Mouse (Mus musculus) myocyte (in vitro differentiated cells): ENCODE results near the gene Ankrd13b. TPM values are rescaled to one million over a fixed set of nuclear protein-coding genes. Genes with fewer than 3 reads are reported as not detected.

Source experiments
- H3K27me3 ChIP-seq: one replicate; pipeline ENCODE4 v1.6.1; 2011; ENCODE audit not compliant: control insufficient read depth, insufficient read depth, insufficient read length
- H3K36me3 ChIP-seq: one replicate; pipeline ENCODE4 v1.6.1; 2011; ENCODE audit not compliant: control insufficient read depth, insufficient read depth
- H3K4me2 ChIP-seq: one replicate; pipeline ENCODE4 v1.6.1; 2011; ENCODE audit warnings: low read depth, control low read depth
- H3K4me3 ChIP-seq: one replicate; pipeline ENCODE4 v1.5.1; 2011; ENCODE audit warnings: mild to moderate bottlenecking, control low read depth, moderate library complexity
- H3K79me2 ChIP-seq: one replicate; pipeline ENCODE4 v1.6.1; 2011; ENCODE audit not compliant: control insufficient read depth, insufficient read depth
- H3ac ChIP-seq: one replicate; pipeline ENCODE4 v1.6.1; 2011; ENCODE audit not compliant: control insufficient read depth, insufficient read length
- CEBPB ChIP-seq: IDR thresholded peaks from 2 replicates; pipeline ENCODE4 v1.6.1; 2011; ENCODE audit warnings: mild to moderate bottlenecking, moderate library complexity; ENCODE audit not compliant: poor library complexity, insufficient read depth, severe bottlenecking
- E2F4 ChIP-seq: IDR thresholded peaks from one replicate; pipeline ENCODE4 v1.6.1; 2011; ENCODE audit warnings: mild to moderate bottlenecking, control low read depth, moderate library complexity; ENCODE audit not compliant: insufficient read depth
- MAX ChIP-seq: IDR thresholded peaks from one replicate; pipeline ENCODE4 v1.6.1; 2011; ENCODE audit warnings: low read depth, mild to moderate bottlenecking, control low read depth
- MYOD1 ChIP-seq, 3 experiments: IDR thresholded peaks; one replicate each; pipeline ENCODE4 v1.6.1; 2011; ENCODE audit warnings: control low read depth in 2 of 3, low read depth in 2 of 3, mild to moderate bottlenecking in 2 of 3, moderate library complexity in 1 of 3; ENCODE audit not compliant: insufficient read length in 2 of 3, control insufficient read depth in 1 of 3
- MYOG ChIP-seq, 3 experiments: IDR thresholded peaks; one replicate each; pipeline ENCODE4 v1.6.1; 2011; ENCODE audit warnings: control low read depth in 2 of 3, low read depth in 2 of 3, mild to moderate bottlenecking in 2 of 3; ENCODE audit not compliant: insufficient read length in 2 of 3, control insufficient read depth in 1 of 3, insufficient read depth in 1 of 3
- POLR2A ChIP-seq: IDR thresholded peaks from one replicate; pipeline ENCODE4 v1.6.1; 2011; ENCODE audit warnings: low read depth, mild to moderate bottlenecking, control low read depth, moderate library complexity; ENCODE audit not compliant: insufficient read length
- POLR2AphosphoS2 ChIP-seq: IDR thresholded peaks from one replicate; pipeline ENCODE4 v1.6.1; 2011; ENCODE audit warnings: low read depth, control low read depth; ENCODE audit not compliant: insufficient read length
- REST ChIP-seq: IDR thresholded peaks from one replicate; pipeline ENCODE4 v1.6.1; 2011; ENCODE audit warnings: mild to moderate bottlenecking, control low read depth, moderate library complexity; ENCODE audit not compliant: insufficient read depth, insufficient read length
- SRF ChIP-seq: IDR thresholded peaks from one replicate; pipeline ENCODE4 v1.6.1; 2011; ENCODE audit warnings: low read depth; ENCODE audit not compliant: control insufficient read depth, insufficient read length
- TCF12 ChIP-seq: IDR thresholded peaks from one replicate; pipeline ENCODE4 v1.6.1; 2011; ENCODE audit warnings: mild to moderate bottlenecking, control low read depth; ENCODE audit not compliant: poor library complexity, insufficient read depth, severe bottlenecking
- TCF3 ChIP-seq: IDR thresholded peaks from one replicate; pipeline ENCODE4 v1.6.1; 2011; ENCODE audit warnings: low read depth, control low read depth; ENCODE audit not compliant: insufficient read length
- USF1 ChIP-seq: IDR thresholded peaks from one replicate; pipeline ENCODE4 v1.6.1; 2011; ENCODE audit warnings: low read depth, mild to moderate bottlenecking, control low read depth, moderate library complexity
- polyA plus RNA-seq: library from polyadenylated mRNA; unstranded; fragments of >200 nt; fragmentation: generic; extraction: Trizol; gene quantifications from one replicate; pipeline ENCODE4 v1.2.1, GENCODE M21; 2012; ENCODE audit warnings: missing spikeins

Ankrd13b gene
- polyA plus RNA-seq, 1 experiment, result 46.0 TPM

- no peak for TF ChIP-seq CEBPB
- no peak for TF ChIP-seq MYOD1 (IDR thresholded peaks at IDR 0.05; ENCODE audit: control insufficient read depth in 1 of 3, insufficient read length in 2 of 3, low read depth in 2 of 3)
- no peak for TF ChIP-seq TCF12
- TF ChIP-seq REST, result no peak
- no peak for TF ChIP-seq MAX
- TF ChIP-seq POLR2A, result no peak
- no peak for TF ChIP-seq USF1
- no peak for TF ChIP-seq TCF3
- TF ChIP-seq POLR2AphosphoS2, result no peak
- no peak for TF ChIP-seq E2F4
- no peak for TF ChIP-seq MYOG (IDR thresholded peaks at IDR 0.05; ENCODE audit: control insufficient read depth in 1 of 3, insufficient read depth in 1 of 3, insufficient read length in 2 of 3, low read depth in 2 of 3)
- no peak for TF ChIP-seq SRF
- Histone ChIP-seq H3K4me3 (no peak overlapping the region), H3K79me2 (no peaks in the 10 kb centered on the region), H3ac (no peak overlapping the region), H3K27me3 (no peaks in the 10 kb centered on the region), H3K36me3 (no peaks in the 10 kb centered on the region), H3K4me2 (peak overlapping the region; percentile 98)
These were observed 24.4 kb downstream of the Ankrd13b start for GRCm38 (mm10) chr11:77465111-77465510.

- Histone ChIP-seq H3K4me2 (peak overlapping the region; percentile 98), H3K79me2 (no peaks in the 10 kb centered on the region), H3K36me3 (no peaks in the 10 kb centered on the region), H3K4me3 (no peak overlapping the region), H3ac (no peak overlapping the region), H3K27me3 (no peaks in the 10 kb centered on the region)
- TF ChIP-seq SRF, result no peak
- no peak for TF ChIP-seq TCF12
- no peak for TF ChIP-seq REST
- no peak for TF ChIP-seq CEBPB
- no peak for TF ChIP-seq POLR2A
- peak in 1 of 3 experiments; percentile 67 for TF ChIP-seq MYOD1 (IDR thresholded peaks at IDR 0.05; ENCODE audit: control insufficient read depth in 1 of 3, insufficient read length in 2 of 3, low read depth in 2 of 3)
- peak; percentile 48 for TF ChIP-seq POLR2AphosphoS2
- peak in 1 of 3 experiments; percentile 54 for TF ChIP-seq MYOG (IDR thresholded peaks at IDR 0.05; ENCODE audit: control insufficient read depth in 1 of 3, insufficient read depth in 1 of 3, insufficient read length in 2 of 3, low read depth in 2 of 3)
These were observed 24.8 kb downstream of the Ankrd13b start for GRCm38 (mm10) chr11:77464684-77465083.

GRCm38 (mm10) chr11:77463786-77464185, 25.7 kb downstream of the Ankrd13b start:
- H3K27me3 ChIP-seq, result no peaks in the 10 kb centered on the region
- H3K4me3 ChIP-seq, result peak overlapping the region; percentile 35
- no peaks in the 10 kb centered on the region for H3K36me3 ChIP-seq
- peak overlapping the region; percentile 98 for H3K4me2 ChIP-seq
- TF ChIP-seq POLR2AphosphoS2 (peak; percentile 18), E2F4 (no peak)
- no peak overlapping the region for H3ac ChIP-seq
- H3K79me2 ChIP-seq, result no peaks in the 10 kb centered on the region

GRCm38 (mm10) chr11:77463101-77463445, 26.4 kb downstream of the Ankrd13b start:
- Histone ChIP-seq H3K4me3 (peak overlapping the region; percentile 35), H3K4me2 (peak overlapping the region; percentile 98), H3K79me2 (no peaks in the 10 kb centered on the region), H3ac (peak overlapping the region; percentile 30), H3K27me3 (no peaks in the 10 kb centered on the region), H3K36me3 (no peaks in the 10 kb centered on the region)
- no peak for TF ChIP-seq E2F4
- TF ChIP-seq POLR2AphosphoS2, result no peak
- TF ChIP-seq TCF3, result no peak
- no peak for TF ChIP-seq MAX
- TF ChIP-seq POLR2A, result peak; percentile 29
- TF ChIP-seq SRF, result no peak

- H3ac ChIP-seq, result peak within 1 kb of the TSS; percentile 30
- H3K36me3 ChIP-seq, result no peaks in the 10 kb centered on the region
- TF ChIP-seq MYOG (IDR thresholded peaks at IDR 0.05; ENCODE audit: control insufficient read depth in 1 of 3, insufficient read depth in 1 of 3, insufficient read length in 2 of 3, low read depth in 2 of 3), result peak; percentile 7 to 93 (median 82)
- TF ChIP-seq POLR2A, result peak; percentile 97
- no peak for TF ChIP-seq REST
- no peak for TF ChIP-seq SRF
- TF ChIP-seq POLR2AphosphoS2, result peak; percentile 91
- peak in 2 of 3 experiments; percentile 97 to 99 for TF ChIP-seq MYOD1 (IDR thresholded peaks at IDR 0.05; ENCODE audit: control insufficient read depth in 1 of 3, insufficient read length in 2 of 3, low read depth in 2 of 3)
- peak; percentile 81 for TF ChIP-seq TCF3
- no peak for TF ChIP-seq TCF12
- TF ChIP-seq USF1, result no peak
- TF ChIP-seq E2F4, result peak; percentile 70
- no peak for TF ChIP-seq CEBPB
- no peak for TF ChIP-seq MAX
- no peaks in the 10 kb centered on the region for H3K79me2 ChIP-seq
- H3K4me3 ChIP-seq, result peak within 1 kb of the TSS; percentile 35
- peak within 1 kb of the TSS; percentile 98 for H3K4me2 ChIP-seq
- H3K27me3 ChIP-seq, result no peaks in the 10 kb centered on the region
These were observed 27.0 kb downstream of the Ankrd13b start, which contains the start of gene Coro6 for GRCm38 (mm10) chr11:77462283-77463100. Coro6 (plus strand) TSS chr11:77462411.
